Mouse (Mus musculus): ENCODE data around the gene Serpinb3a.

DNA sequence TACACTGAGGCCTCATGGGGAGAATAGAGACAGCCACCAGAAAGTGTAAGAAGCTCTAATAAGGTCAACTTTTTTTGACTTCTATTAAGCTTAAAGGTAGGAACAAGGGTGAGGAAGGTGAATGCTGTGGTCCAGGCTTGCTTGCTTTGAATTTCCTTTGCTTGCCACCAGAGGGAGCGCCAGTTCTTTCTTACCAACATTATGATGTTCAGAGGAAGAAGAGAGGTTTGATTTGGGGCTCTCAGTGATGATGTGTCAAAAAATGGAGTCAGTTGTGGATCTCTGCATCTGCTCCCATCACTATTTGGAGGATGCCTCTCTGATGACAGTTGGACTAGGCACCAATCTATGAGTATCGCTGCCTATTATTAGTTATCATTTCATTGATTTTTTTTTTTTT, 37.6 kb downstream of the Serpinb3a start:
- no peak for TF ChIP-seq CTCF (IDR thresholded peaks at IDR 0.05; ENCODE audit: extremely low read depth, insufficient read length, insufficient replicate concordance, low read depth, low read length)
- no peak for TF ChIP-seq POLR2A (IDR thresholded peaks at IDR 0.05; ENCODE audit: low read depth, low read length)

Measured in small intestine, adult 2 months (tissue).